Comparison of ENCODE assay signal across 9 mouse cellular contexts in the genomic region with DNA sequence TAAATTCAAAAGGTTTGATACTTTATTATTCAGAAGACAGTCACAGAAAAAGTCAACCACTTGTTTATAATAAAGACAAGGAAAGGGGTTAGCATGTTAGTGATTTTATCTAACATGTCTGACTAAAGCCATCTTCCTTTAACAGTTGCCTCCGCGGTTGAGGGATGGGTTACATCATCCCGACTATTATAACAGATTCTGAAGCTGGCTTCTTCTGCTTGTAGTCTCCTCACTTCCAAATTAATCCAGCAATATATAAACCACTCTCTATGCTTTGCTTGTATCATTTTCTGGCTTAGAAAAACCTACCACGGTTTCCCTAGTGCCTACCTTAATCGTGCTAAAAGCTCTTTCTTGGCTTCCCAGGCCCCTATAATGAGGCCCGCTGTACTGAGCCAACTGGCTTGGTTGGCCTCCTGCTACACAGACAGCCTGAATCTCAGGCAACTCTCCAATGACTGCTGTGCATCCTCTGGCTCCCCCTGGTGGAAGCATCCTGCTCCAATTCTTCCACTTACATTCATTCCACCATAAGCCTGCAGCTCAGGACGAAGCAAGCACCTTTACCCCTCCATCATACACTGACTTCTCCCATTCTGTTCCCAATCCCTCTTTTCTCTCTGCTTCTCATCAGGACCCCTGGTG. TPM values are rescaled to one million over a fixed set of nuclear protein-coding genes. Genes with fewer than 3 reads are reported as not detected.
DNase-seq lines count a peak whose midpoint lies in the region; ATAC-seq and TF ChIP-seq lines count a peak whose summit lies in the region.
"Had no signal": no experiment of that assay in that cellular context is flagged by ENCODE, and none has a peak within 500 bp of the region (broad histone marks: within the 10 kb centered on the region; RNA-seq: fewer than 3 reads in every experiment).

No protein-coding gene starts in this region.

- H3K27ac ChIP-seq in bone marrow macrophage, adult 2 months (ENCODE audit: insufficient read depth, low read depth, low read length), result no peak overlapping the region
- H3K27ac ChIP-seq: liver, embryonic 15.5 days had no signal

- peak; percentile 35 for TF ChIP-seq CTCF in bone marrow macrophage, adult 2 months (IDR thresholded peaks at IDR 0.05; ENCODE audit: low read depth, low read length)

- intact Hi-C loops in heart, postnatal 14 days (cut with DNase I), result loop anchor here (2.0 to 10.0 kb wide), 2 partner anchors 103 to 243 kb away; no protein-coding TSS in a partner anchor

- DNase-seq in ES-CJ7 (ENCODE audit: low read depth, low spot score), result peak; percentile 74
- DNase-seq in heart, postnatal 14 days, result peak; percentile 78 to 85
- peak; percentile 82 to 86 for DNase-seq in layer of hippocampus, postnatal 10 days (ENCODE audit: low spot score in 2 of 2)
- DNase-seq in lung, postnatal 25 days (ENCODE audit: low spot score), result peak; percentile 76
- DNase-seq in retina, embryonic 14.5 days (ENCODE audit: low spot score), result peak; percentile 84
- DNase-seq in thymus, postnatal 25 days, result peak; percentile 46

- peak; percentile 81 for ATAC-seq in erythroblast, adult 5-6 weeks (replicated peaks; ENCODE audit: low FRiP score, poor library complexity, severe bottlenecking)

- no peak for TF ChIP-seq POLR2A in bone marrow macrophage, adult 2 months (IDR thresholded peaks at IDR 0.05; ENCODE audit: borderline replicate concordance, low read depth, low read length)

- H3K4me3 ChIP-seq in bone marrow macrophage, adult 2 months (ENCODE audit: insufficient read depth, low read length), result no peak overlapping the region
- H3K4me3 ChIP-seq: liver, embryonic 15.5 days had no signal

- peaks cover 23% of the 10 kb centered on the region for H3K4me1 ChIP-seq in bone marrow macrophage, adult 2 months (ENCODE audit: control insufficient read depth, insufficient read depth, low read length)
- H3K4me1 ChIP-seq: liver, embryonic 15.5 days had no signal

RNA-seq across cellular contexts. Expression of a gene that starts 18.0 kb away (rescaled TPM):
- polyA plus RNA-seq in bone marrow macrophage, adult 2 months (2012; ENCODE audit: insufficient read depth, insufficient read length, missing spikeins), result 673 and 727 TPM in 2 replicates
- 85.7 and 86.5 TPM in 2 replicates for total RNA-seq in erythroblast, adult 5-6 weeks (2015; ENCODE audit: low replicate concordance)
- total RNA-seq in erythroblast, adult 5-6 weeks (2017; ENCODE audit: low replicate concordance), result 50.0 and 58.9 TPM in 2 replicates
- total RNA-seq in heart, postnatal 14 days (2021), result 100 to 1,000 TPM; 133 to 137 TPM
- total RNA-seq in layer of hippocampus, postnatal 10 days (2021), result 10 to 100 TPM; 61.2 to 62.9 TPM
